Mouse (Mus musculus): ENCODE results near the gene Tspan18.
A peak's percentile ranks its signal among the peaks of the same experiment; 100 is the strongest.

Tspan18 gene

GRCm38 (mm10) chr2:93262291-93263285, 71.7 kb downstream of the Tspan18 start:
- DNase-seq (ENCODE audit: low spot score in 2 of 2): no peak

GRCm38 (mm10) chr2:93261521-93262290, 72.6 kb downstream of the Tspan18 start:
- DNase-seq (ENCODE audit: low spot score in 2 of 2): no peak

- DNase-seq (ENCODE audit: low spot score in 2 of 2): no peak
Observed at GRCm38 (mm10) chr2:93257634-93258033, 76.7 kb downstream of the Tspan18 start.

DNA sequence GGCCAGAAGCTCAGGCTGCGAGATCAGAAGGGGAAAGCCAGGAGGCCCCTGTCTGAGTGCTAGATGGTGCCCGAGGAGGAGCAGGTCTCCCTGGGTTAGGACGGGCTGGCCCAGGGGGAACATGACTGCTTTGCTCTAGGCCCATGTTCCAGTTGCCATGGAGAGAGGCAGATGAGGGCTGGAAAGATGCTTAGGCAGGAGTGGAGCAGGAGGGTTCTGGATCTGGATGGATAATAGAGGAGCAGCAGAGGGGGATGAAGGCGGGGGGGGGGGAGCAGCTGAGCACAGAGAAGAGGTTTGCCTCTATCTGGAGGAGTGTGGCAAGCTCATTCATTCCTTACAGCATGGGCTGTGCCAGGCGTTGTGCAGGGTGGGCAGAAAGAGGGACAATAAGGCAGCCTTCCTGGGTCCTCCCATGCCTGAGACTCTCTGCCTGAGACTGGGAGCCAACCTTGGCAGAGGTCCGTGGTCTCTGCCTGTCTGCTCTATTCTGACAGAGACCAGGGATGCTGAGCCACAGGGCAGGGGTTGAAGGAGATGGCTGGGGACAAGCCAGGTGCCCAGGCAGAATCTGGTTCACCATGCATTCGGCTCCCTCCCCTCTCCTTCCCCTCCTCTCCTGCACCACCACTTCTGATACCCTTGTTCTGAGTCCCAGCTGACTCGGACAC, 77.4 kb downstream of the Tspan18 start:
- no peak for DNase-seq (ENCODE audit: low spot score in 2 of 2)

DNA sequence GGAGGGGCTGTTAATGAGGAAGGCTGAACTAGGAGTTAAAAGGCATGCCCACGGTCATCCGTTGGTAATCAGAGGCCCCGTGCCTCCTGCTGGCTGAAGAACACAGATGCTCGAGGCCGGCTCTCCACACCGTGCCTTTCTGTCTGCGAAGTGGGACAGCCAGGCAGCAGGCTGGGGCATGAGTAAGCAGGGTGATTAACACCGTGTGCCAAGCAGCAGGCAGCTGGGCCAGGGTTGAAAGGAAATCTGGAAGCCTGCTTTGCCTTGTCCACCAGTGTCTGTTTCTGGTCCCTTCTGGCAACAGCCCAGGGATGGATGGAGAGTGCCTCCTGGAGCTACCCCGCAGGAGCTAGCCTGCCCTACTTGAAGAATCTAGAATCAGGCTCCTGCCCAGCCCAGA, 81.9 kb downstream of the Tspan18 start:
- peak; percentile 24 to 46 for DNase-seq (ENCODE audit: low spot score in 2 of 2)

- no peak for DNase-seq (ENCODE audit: low spot score in 2 of 2)
Observed at GRCm38 (mm10) chr2:93250611-93251010, 83.7 kb downstream of the Tspan18 start.

DNA sequence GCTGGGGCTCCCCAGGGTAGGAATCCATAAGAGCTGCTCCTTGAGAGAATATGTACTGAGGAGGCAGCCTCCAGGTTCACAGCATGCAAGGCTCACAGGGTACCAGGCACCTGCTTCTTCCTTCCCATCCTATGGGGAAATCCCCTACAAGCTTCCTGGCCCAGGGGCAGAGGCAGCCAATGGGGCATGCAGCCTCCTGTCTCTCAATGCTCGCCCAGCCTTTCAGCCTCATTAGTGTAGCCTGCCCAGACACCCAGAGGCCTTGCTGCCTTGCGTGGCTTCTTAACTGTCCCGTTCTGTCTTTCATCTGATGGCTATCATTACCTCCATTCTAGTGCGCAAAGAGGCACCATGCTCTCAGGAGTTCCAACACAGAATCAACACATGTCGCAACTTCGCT, 85.2 kb downstream of the Tspan18 start:
- DNase-seq (ENCODE audit: low spot score in 2 of 2): no peak

DNA sequence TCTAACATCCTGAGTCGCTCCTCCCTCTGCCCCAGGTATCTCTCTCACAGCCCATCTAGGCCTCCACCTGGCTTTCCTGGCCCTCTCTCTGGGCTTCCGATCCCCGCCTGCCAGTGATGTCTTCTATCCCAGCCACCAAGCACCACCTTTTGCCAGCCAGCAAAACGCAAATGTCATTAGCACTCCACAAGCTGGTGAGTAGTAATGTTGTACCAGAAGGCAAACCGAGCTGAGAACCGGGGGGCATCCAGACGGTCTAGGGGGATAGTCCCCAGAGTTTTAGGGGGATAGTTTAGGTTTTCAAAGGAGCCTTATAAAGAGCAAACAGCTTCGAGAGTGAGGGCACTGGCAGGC, 90.2 kb downstream of the Tspan18 start:
- DNase-seq (ENCODE audit: low spot score in 2 of 2): no peak

DNA sequence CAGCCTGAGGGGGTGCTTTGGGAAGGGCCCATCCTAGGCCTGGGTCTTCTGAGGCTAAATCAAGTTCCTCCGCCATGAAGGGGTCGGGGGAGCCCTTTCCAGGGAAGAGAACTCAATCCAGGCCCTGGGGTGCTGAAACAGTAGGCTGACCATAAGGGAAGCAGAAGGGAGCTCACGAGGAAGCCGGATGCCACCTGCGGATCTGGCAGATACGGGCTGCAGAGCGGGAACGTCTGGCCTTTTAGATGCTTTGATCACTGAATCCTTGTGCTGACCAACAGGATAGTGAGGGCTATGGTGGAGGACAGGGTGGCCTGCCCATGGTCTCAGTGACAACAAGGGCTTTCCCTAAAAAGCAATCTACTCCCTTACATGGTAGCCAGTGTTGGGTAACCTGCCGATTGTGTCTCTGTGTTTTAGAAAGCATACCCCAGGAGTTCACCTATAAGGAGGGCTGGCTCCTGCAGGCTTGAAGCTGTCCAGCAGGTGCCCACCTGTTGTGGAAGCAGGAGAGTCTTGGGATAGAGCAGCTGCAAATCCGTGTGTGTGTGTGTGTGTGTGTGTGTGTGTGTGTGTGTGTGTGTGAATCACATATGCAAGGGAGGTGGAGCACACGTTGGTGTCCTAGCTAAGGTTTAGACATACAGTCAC, 90.7 kb downstream of the Tspan18 start:
- no peak for DNase-seq (ENCODE audit: low spot score in 2 of 2)

DNA sequence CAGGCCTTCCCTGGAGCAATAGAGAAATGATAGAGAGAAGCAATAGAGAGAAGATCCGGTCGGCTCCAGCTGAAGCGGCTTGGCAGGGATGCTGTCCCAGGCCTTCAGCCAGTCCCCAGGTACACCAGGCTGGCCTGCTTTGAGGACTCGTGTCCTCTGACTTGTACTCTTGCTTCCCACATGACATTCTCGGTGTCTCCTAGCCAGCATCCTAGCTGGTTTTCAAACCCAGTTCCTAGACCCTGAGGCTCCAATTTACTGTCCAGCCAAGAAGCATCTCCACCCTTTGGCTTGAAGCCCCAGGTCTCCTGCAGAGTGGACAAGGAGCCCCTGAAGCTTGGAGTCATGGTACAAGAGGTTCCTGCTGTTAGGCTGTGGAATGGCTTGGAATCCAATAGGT, 92.1 kb downstream of the Tspan18 start:
- no peak for DNase-seq (ENCODE audit: low spot score in 2 of 2)

DNA sequence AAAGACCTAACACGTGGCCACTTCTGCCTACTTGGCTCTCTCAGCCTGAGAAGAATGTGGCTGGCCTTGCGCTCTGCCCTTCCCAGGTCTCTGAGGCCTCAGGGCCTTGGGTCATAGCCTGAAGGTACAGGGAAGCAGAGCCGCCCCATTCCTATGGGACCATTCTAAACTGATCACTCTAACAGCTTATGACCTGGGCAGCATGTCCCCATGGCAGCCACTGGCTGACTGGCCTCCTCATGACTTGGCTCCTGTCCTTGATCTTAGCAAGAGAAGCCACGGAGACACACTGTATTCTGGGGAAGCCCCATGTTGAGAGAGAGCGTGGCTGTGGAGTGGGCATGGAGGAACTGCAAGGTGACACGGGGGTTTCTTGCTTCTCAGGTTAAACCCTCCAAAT, 95.4 kb downstream of the Tspan18 start:
- DNase-seq (ENCODE audit: low spot score in 2 of 2): no peak

- no peak for DNase-seq (ENCODE audit: low spot score in 2 of 2)
Observed at GRCm38 (mm10) chr2:93237055-93237454, 97.2 kb downstream of the Tspan18 start.

DNA sequence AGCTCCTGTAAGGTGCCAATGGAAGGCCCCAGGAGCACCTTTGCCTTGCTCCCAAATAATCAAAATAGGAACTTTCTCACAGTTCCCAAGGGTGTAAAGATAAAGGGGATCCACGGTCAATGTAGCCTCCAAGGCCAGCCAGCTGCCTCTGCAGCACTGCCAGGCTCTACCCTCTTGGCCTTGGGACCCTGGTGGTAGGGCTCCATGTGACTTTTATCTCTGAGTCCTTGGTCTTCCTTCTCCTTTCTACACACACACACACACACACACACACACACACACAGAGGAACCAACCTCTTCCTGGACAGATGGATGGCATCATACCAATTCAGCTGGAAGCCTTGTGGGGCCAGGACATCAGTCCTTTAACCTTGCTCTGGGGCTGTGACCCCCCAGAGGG, 102.2 kb downstream of the Tspan18 start:
- no peak for DNase-seq (ENCODE audit: low spot score in 2 of 2)

GRCm38 (mm10) chr2:93228480-93228824, 105.9 kb downstream of the Tspan18 start:
- no peak for DNase-seq (ENCODE audit: low spot score in 2 of 2)

DNA sequence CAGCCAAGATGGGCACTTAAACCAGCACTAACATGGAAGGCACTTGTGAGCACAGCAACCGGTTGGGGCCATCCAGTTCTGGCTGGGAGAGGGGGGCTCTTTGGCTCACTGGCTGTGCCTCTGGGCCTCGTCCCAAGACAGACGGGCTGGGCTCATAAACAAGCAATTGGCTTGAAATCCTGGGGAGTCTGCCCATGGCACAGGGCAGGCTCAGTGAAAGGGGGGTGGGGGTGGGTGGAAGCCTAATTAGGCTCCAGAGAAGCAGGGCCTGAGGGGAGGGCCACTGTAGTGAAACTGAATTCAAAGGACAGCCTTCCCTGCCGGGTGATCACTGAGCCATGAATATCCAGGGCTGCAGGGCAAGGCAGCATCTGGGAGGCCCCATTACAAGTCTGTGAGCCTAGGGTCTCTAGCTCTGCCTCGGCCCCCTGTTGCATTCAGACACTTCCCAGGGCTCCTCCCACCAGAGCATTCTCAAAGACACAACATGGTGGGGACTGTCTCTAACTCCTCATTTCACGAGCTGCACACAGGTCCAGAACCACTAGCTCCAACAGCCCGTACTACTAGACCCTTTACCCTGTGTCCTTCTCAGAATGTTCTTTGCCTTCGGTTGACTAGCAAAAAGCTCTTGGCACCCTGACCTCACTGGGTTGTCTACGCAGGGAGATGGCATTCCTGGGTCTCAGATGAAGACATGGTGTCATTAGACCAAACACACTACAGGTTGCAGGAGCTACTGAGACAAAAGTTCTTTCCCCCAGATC, 106.4 kb downstream of the Tspan18 start:
- no peak for DNase-seq (ENCODE audit: low spot score in 2 of 2)

DNA sequence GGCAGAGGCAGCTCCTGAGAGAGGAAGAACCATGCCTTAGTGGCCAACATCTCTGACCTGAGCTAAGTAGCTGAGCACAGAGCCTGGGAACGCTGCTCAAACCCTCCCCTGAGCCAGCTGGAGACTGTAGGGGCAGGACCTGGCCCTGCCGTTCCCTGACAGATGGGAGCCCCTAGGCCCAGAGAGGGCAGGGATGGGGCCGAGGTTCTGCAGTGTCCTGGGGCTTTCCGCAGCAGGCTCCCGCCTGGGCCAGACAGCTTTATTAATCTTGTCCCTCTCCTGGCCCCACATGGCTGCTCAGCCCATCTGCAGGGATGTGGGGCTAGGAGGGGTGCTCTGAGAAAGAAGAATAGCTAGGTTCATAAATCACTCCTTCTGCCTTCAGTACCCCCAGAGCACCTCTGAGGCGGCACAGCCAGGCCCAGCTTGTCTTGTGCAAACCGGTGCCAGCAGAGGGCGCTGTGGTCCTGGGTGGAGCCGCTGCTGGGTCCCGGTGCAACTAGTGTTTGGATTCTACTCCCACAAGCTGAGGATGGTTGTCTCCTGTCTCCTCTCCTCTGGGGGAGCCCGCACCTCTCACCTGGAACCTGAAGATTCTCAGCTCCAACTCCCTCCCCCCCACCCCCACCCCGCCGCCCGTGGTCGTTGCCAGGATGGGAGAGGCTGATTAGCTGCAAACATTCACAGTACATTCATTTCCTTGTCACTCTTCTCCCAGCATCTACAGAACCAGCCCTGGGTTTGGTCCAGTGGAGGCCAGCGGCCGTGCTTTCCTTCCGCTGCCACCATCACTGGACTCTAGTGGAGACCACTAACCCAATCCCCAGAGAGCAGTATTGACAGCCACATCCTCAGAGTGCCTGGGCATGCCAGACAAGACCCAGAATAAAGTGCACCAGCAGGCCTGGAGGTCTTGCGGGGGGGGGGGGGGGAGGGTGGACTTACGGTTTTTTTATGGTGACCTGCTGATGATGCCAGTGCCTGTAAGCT, 107.4 kb downstream of the Tspan18 start:
- DNase-seq (ENCODE audit: low spot score in 2 of 2): peak; percentile 66 to 80

DNA sequence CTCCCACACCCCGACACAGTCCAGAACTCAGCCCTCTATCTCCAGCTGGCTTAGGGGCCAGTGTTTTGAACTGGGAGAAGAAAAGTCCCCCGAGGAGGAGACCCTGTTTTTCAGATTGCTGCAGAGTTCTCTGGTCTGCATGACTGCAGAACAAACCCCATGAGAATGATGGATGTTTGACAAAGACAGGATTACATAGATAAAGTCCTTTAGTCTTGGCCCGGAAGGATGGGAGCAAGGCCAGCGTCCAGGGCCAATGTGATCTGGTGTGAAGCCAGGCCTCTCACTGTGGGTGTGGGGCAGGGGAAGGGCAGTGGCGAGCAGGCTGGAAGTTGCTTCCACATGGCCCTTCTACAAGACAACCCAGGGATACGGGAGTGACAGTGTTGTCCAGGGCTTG, 110.8 kb downstream of the Tspan18 start:
- DNase-seq (ENCODE audit: low spot score in 2 of 2): no peak

GRCm38 (mm10) chr2:93220447-93220846, 113.9 kb downstream of the Tspan18 start:
- DNase-seq (ENCODE audit: low spot score in 2 of 2): no peak

- DNase-seq (ENCODE audit: low spot score in 2 of 2): no peak
Observed at GRCm38 (mm10) chr2:93219576-93219975, 114.7 kb downstream of the Tspan18 start.
